Mouse (Mus musculus) right cerebral cortex, adult 18-20 months (tissue): ENCODE results near the gene Gm10961.

Experiments used
- DNase-seq: peaks from one replicate; pipeline ENCODE4 v3.0.0; 2022; ENCODE audit warnings: mixed read lengths

Gene Gm10961

GRCm38 (mm10) chr3:107667426-107667825 lies 36.3 kb downstream of the Gm10961 start:
- DNase-seq = no peak

- no peak for DNase-seq
Measured at GRCm38 (mm10) chr3:107668786-107669185, 37.7 kb downstream of the Gm10961 start.

- DNase-seq = no peak
Measured at GRCm38 (mm10) chr3:107670500-107670899, 39.4 kb downstream of the Gm10961 start.

GRCm38 (mm10) chr3:107671509-107671908 lies 40.4 kb downstream of the Gm10961 start:
- DNase-seq = no peak

- peak; percentile 88 for DNase-seq
Measured at GRCm38 (mm10) chr3:107680790-107681576, 49.9 kb downstream of the Gm10961 start.
